Mouse (Mus musculus) hematopoietic stem cell, adult 5-6 weeks (primary cell): ENCODE data around the gene Gm45521. TPM values are rescaled to one million over a fixed set of nuclear protein-coding genes. Genes with fewer than 3 reads are reported as not detected.

Experiments
- ATAC-seq, 2 experiments: fragments of 125-278 bp in 1 of 2; replicated peaks in 1 of 2; 2 replicates each; pipeline ENCODE4 v1.8.0; 2016 to 2017; ENCODE audit warnings: inconsistent platforms in 2 of 2, mild to moderate bottlenecking in 2 of 2, moderate number of reproducible peaks in 2 of 2, low read depth in 1 of 2, moderate TSS enrichment in 1 of 2; ENCODE audit not compliant: low FRiP score in 2 of 2, poor library complexity in 2 of 2, severe bottlenecking in 2 of 2, insufficient read depth in 1 of 2, low TSS enrichment in 1 of 2
- total RNA-seq: library from RNA; stranded (forward); fragments of 172-1452, 232-1000 nt; gene quantifications from 2 replicates; pipeline ENCODE4 v1.2.3, GENCODE M21; 2017

Gene Gm45521
- total RNA-seq, 1 experiment from 2014 or later: not detected

- ATAC-seq: no peak
Measured at GRCm38 (mm10) chr14:7943801-7944135, 13.3 kb upstream of the Gm45521 start.

GRCm38 (mm10) chr14:7944349-7945039 is 12.6 kb upstream of the Gm45521 start:
- ATAC-seq: peak; percentile 68 to 72

- ATAC-seq: peak in 1 of 2 experiments; percentile 5; a peak in 1 of 4 replicates
Measured at GRCm38 (mm10) chr14:7945261-7945660, 11.8 kb upstream of the Gm45521 start.

GRCm38 (mm10) chr14:7951234-7951633 is 5.9 kb upstream of the Gm45521 start:
- ATAC-seq: no peak

GRCm38 (mm10) chr14:7952610-7953254 is 4.4 kb upstream of the Gm45521 start:
- peak in 1 of 2 experiments; percentile 51; a peak in 2 of 4 replicates for ATAC-seq

- ATAC-seq: no peak
Measured at GRCm38 (mm10) chr14:7954071-7954471, 3.0 kb upstream of the Gm45521 start.

- no peak for ATAC-seq
Measured at GRCm38 (mm10) chr14:7956427-7956826, 661 bp upstream of the Gm45521 start.

GRCm38 (mm10) chr14:7960616-7961015 is 3.5 kb downstream of the Gm45521 start:
- ATAC-seq: peak; percentile 44 to 48; a peak in 2 of 4 replicates

- ATAC-seq: no peak
Measured at GRCm38 (mm10) chr14:7961714-7962113, 4.6 kb downstream of the Gm45521 start.

GRCm38 (mm10) chr14:7962626-7963025 is 5.5 kb downstream of the Gm45521 start:
- ATAC-seq: no peak

GRCm38 (mm10) chr14:7963160-7963559 is 6.1 kb downstream of the Gm45521 start:
- no peak for ATAC-seq

GRCm38 (mm10) chr14:7964219-7964889 is 7.3 kb downstream of the Gm45521 start:
- peak; percentile 80 to 86 for ATAC-seq

GRCm38 (mm10) chr14:7971889-7972493 is 14.9 kb downstream of the Gm45521 start:
- ATAC-seq: peak; percentile 84 to 86

GRCm38 (mm10) chr14:7974643-7975042 is 17.6 kb downstream of the Gm45521 start:
- ATAC-seq: no peak

GRCm38 (mm10) chr14:7975177-7975576 is 18.1 kb downstream of the Gm45521 start:
- no peak for ATAC-seq

- peak; percentile 55 to 58; a peak in 3 of 4 replicates for ATAC-seq
Measured at GRCm38 (mm10) chr14:7977471-7977870, 20.4 kb downstream of the Gm45521 start.

GRCm38 (mm10) chr14:7978183-7978582 is 21.1 kb downstream of the Gm45521 start:
- 0 out of 4 replicates have a peak, but pooled peaks of 1 of the 2 experiments have one; percentile 53 for ATAC-seq

- ATAC-seq: no peak
Measured at GRCm38 (mm10) chr14:7981226-7981625, 24.1 kb downstream of the Gm45521 start.
